Mouse (Mus musculus): ENCODE measurements around the gene Gtf2ird1. TPM values are rescaled to one million over a fixed set of nuclear protein-coding genes. Genes with fewer than 3 reads are reported as not detected.
"Not testable (repeated sequence)": the region's sequence is repeated elsewhere in the genome, so short reads cannot be mapped to it uniquely, and the experiment has no call there.

The Gtf2ird1 gene
- polyA plus RNA-seq, 1 experiment: 94.2 TPM

GRCm38 (mm10) chr5:134341721-134342120 is 114.8 kb downstream of the Gtf2ird1 start:
- TF ChIP-seq POLR2A (IDR thresholded peaks at IDR 0.05; ENCODE audit: insufficient read depth, low read length): no peak
- TF ChIP-seq EP300 (IDR thresholded peaks at IDR 0.05; ENCODE audit: insufficient read depth, low read depth, low read length): 0 out of 2 replicates have a peak, but pooled peaks have one; percentile 50

DNA sequence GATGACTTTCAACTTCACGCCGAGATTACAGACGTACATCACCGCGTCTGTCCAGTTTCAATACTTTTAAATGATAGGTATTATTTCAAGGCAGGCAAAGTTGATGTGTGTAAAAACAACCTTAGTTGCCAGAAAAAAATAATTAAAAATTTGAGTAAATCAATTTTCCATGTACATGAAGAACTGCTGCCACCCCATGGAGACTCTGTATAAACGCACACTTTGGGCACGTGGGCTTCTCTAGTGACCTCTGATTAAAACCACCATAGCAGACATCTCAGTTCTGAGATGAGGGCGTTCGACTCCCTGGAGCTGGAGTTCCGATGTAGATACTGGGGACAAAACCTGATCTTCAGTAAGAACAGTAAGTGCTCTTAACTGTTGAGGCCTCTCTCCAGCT is 115.2 kb downstream of the Gtf2ird1 start:
- Histone ChIP-seq H3K27ac (ENCODE audit: insufficient read depth, low read length) (peak overlapping the region; percentile 22), H3K27me3 (ENCODE audit: control insufficient read depth, insufficient read depth, low read length, poor library complexity, severe bottlenecking) (no peaks in the 10 kb centered on the region), H3K4me3 (ENCODE audit: low read depth, low read length) (no peak overlapping the region), H3K4me1 (ENCODE audit: control insufficient read depth, insufficient read depth, low read length) (peaks cover 8% of the 10 kb centered on the region), H3K36me3 (ENCODE audit: control insufficient read depth, insufficient read depth, low read length, poor library complexity, severe bottlenecking) (no peaks in the 10 kb centered on the region), H3K9me3 (replicated peaks; ENCODE audit: control insufficient read depth, insufficient read depth, low read length, poor library complexity, severe bottlenecking) (no peaks in the 10 kb centered on the region), H3K9ac (ENCODE audit: low read depth, poor library complexity, severe bottlenecking) (peak overlapping the region; percentile 41; the same call in 1 of the 2 replicates)
- TF ChIP-seq EP300 (IDR thresholded peaks at IDR 0.05; ENCODE audit: insufficient read depth, low read depth, low read length): no peak

More at GRCm38 (mm10) chr5:134341721-134342120, 114.8 kb downstream of the Gtf2ird1 start:
- peaks cover 8% of the 10 kb centered on the region for H3K4me1 ChIP-seq (ENCODE audit: control insufficient read depth, insufficient read depth, low read length)
- H3K27ac ChIP-seq (ENCODE audit: insufficient read depth, low read length): peak overlapping the region; percentile 22
- no peaks in the 10 kb centered on the region for H3K27me3 ChIP-seq (ENCODE audit: control insufficient read depth, insufficient read depth, low read length, poor library complexity, severe bottlenecking)
- H3K36me3 ChIP-seq (ENCODE audit: control insufficient read depth, insufficient read depth, low read length, poor library complexity, severe bottlenecking): no peaks in the 10 kb centered on the region
- H3K4me3 ChIP-seq (ENCODE audit: low read depth, low read length): no peak overlapping the region; the same call in 1 of the 2 replicates
- no peaks in the 10 kb centered on the region for H3K9me3 ChIP-seq (replicated peaks; ENCODE audit: control insufficient read depth, insufficient read depth, low read length, poor library complexity, severe bottlenecking)
- H3K9ac ChIP-seq (ENCODE audit: low read depth, poor library complexity, severe bottlenecking): peak overlapping the region; percentile 41; the same call in 1 of the 2 replicates

- H3K4me1 ChIP-seq (ENCODE audit: control insufficient read depth, insufficient read depth, low read length): peaks cover 8% of the 10 kb centered on the region
- no peak overlapping the region for H3K4me3 ChIP-seq (ENCODE audit: low read depth, low read length)
- TF ChIP-seq POLR2A (IDR thresholded peaks at IDR 0.05; ENCODE audit: insufficient read depth, low read length) (no peak), EP300 (IDR thresholded peaks at IDR 0.05; ENCODE audit: insufficient read depth, low read depth, low read length) (peak; percentile 87), CTCF (IDR thresholded peaks at IDR 0.05; ENCODE audit: low read depth, low read length) (no peak)
- no peak overlapping the region for H3K9ac ChIP-seq (ENCODE audit: low read depth, poor library complexity, severe bottlenecking)
- H3K27me3 ChIP-seq (ENCODE audit: control insufficient read depth, insufficient read depth, low read length, poor library complexity, severe bottlenecking): no peaks in the 10 kb centered on the region
- H3K36me3 ChIP-seq (ENCODE audit: control insufficient read depth, insufficient read depth, low read length, poor library complexity, severe bottlenecking): no peaks in the 10 kb centered on the region
- peak overlapping the region; percentile 83 for H3K27ac ChIP-seq (ENCODE audit: insufficient read depth, low read length)
- H3K9me3 ChIP-seq (replicated peaks; ENCODE audit: control insufficient read depth, insufficient read depth, low read length, poor library complexity, severe bottlenecking): no peaks in the 10 kb centered on the region
These were observed 116.4 kb downstream of the Gtf2ird1 start for GRCm38 (mm10) chr5:134340101-134340522.

DNA sequence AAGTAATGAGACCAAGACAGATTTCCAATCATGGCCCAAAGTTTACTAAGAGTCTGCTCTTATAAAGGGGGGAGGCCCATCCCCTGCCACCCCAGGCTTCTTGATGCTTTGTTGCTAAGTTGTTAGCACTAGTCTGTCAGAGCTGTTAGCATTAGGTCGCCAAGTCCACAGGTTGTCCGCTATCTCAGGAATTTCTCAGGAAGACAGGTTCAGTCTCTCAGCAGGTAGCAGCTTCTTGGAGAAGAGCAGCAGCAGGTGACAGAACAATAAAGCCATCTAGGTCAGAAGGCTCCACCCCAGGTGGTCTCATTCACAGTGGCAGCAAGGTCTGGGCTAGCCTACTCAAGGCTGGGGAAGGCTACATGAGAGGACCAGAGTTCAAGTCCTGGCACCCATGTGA is 119.5 kb downstream of the Gtf2ird1 start:
- H3K4me1 ChIP-seq (ENCODE audit: control insufficient read depth, insufficient read depth, low read length); H3K4me3 ChIP-seq (ENCODE audit: low read depth, low read length); H3K27me3 ChIP-seq (ENCODE audit: control insufficient read depth, insufficient read depth, low read length, poor library complexity, severe bottlenecking); H3K9me3 ChIP-seq (replicated peaks; ENCODE audit: control insufficient read depth, insufficient read depth, low read length, poor library complexity, severe bottlenecking); H3K36me3 ChIP-seq (ENCODE audit: control insufficient read depth, insufficient read depth, low read length, poor library complexity, severe bottlenecking); H3K9ac ChIP-seq (ENCODE audit: low read depth, poor library complexity, severe bottlenecking): not testable (repeated sequence)
- peak overlapping the region; percentile 74 for H3K27ac ChIP-seq (ENCODE audit: insufficient read depth, low read length)
- peak; percentile 90 for TF ChIP-seq EP300 (IDR thresholded peaks at IDR 0.05; ENCODE audit: insufficient read depth, low read depth, low read length)

DNA sequence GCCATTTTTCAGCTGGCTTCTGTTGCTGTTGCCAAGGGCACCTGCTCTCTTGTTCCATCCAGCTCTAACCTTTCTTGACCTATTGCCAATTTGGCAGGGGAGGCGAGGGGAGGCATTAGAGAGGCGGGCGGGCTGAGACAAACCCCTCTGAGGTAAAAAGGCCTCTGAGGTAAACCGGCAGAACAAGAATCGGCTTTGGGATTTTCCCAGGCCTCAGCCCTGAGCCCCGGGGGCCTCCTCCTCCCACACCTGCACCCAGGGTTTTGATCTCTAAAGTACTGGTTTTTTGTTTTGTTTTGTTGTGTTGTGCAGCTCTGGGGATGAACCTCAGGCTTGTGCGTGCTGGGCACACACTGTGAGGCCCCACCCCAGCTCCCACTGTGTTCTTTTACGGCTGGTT is 123.8 kb downstream of the Gtf2ird1 start:
- Histone ChIP-seq H3K27ac (ENCODE audit: insufficient read depth, low read length) (peak overlapping the region; percentile 67; the same call in 1 of the 2 replicates), H3K27me3 (ENCODE audit: control insufficient read depth, insufficient read depth, low read length, poor library complexity, severe bottlenecking) (no peaks in the 10 kb centered on the region), H3K36me3 (ENCODE audit: control insufficient read depth, insufficient read depth, low read length, poor library complexity, severe bottlenecking) (no peaks in the 10 kb centered on the region), H3K4me1 (ENCODE audit: control insufficient read depth, insufficient read depth, low read length) (peaks cover 13% of the 10 kb centered on the region), H3K9me3 (replicated peaks; ENCODE audit: control insufficient read depth, insufficient read depth, low read length, poor library complexity, severe bottlenecking) (no peaks in the 10 kb centered on the region), H3K4me3 (ENCODE audit: low read depth, low read length) (no peak overlapping the region), H3K9ac (ENCODE audit: low read depth, poor library complexity, severe bottlenecking) (no peak overlapping the region)
- TF ChIP-seq POLR2A (IDR thresholded peaks at IDR 0.05; ENCODE audit: insufficient read depth, low read length) (no peak), EP300 (IDR thresholded peaks at IDR 0.05; ENCODE audit: insufficient read depth, low read depth, low read length) (peak; percentile 89)

DNA sequence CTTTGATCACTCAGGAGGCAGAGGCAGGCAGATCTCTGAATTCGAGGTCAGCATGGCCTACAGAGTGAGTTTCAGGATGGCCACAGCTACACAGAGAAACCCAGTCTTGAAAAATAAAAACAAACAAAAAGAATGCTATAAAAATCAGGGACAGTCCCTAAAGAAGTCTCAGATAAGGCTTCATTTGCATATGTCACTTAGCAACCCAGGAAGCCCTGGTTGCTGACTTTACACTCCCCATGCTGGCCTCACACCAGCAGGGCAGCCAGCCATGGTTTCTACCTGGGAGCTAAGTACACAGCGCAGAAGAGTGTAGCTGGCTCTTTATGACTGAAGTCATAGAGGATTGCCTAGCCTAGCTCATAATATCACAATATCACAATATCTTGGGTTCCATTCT is 126.4 kb downstream of the Gtf2ird1 start:
- no peaks in the 10 kb centered on the region for H3K9me3 ChIP-seq (replicated peaks; ENCODE audit: control insufficient read depth, insufficient read depth, low read length, poor library complexity, severe bottlenecking)
- TF ChIP-seq CTCF (IDR thresholded peaks at IDR 0.05; ENCODE audit: low read depth, low read length): no peak
- no peak for TF ChIP-seq POLR2A (IDR thresholded peaks at IDR 0.05; ENCODE audit: insufficient read depth, low read length)
- no peak for TF ChIP-seq EP300 (IDR thresholded peaks at IDR 0.05; ENCODE audit: insufficient read depth, low read depth, low read length)
- H3K27me3 ChIP-seq (ENCODE audit: control insufficient read depth, insufficient read depth, low read length, poor library complexity, severe bottlenecking): no peaks in the 10 kb centered on the region
- H3K4me3 ChIP-seq (ENCODE audit: low read depth, low read length): no peak overlapping the region
- H3K27ac ChIP-seq (ENCODE audit: insufficient read depth, low read length): peak overlapping the region; percentile 37
- H3K36me3 ChIP-seq (ENCODE audit: control insufficient read depth, insufficient read depth, low read length, poor library complexity, severe bottlenecking): no peaks in the 10 kb centered on the region
- peaks cover 11% of the 10 kb centered on the region for H3K4me1 ChIP-seq (ENCODE audit: control insufficient read depth, insufficient read depth, low read length)
- no peak overlapping the region for H3K9ac ChIP-seq (ENCODE audit: low read depth, poor library complexity, severe bottlenecking)

All from ES-Bruce4 (cell line).